Mouse (Mus musculus) C2C12 (cell line): ENCODE data around the gene Gm4724. TPM values are rescaled to one million over a fixed set of nuclear protein-coding genes. Genes with fewer than 3 reads are reported as not detected.
"Not testable (repeated sequence)": the region's sequence is repeated elsewhere in the genome, so short reads cannot be mapped to it uniquely, and the experiment has no call there.

Experiments used
- H3K27me3 ChIP-seq: one replicate; pipeline ENCODE4 v1.6.1; 2011; ENCODE audit not compliant: control insufficient read depth, insufficient read depth, insufficient read length
- H3K36me3 ChIP-seq: one replicate; pipeline ENCODE4 v1.6.1; 2011; ENCODE audit not compliant: control insufficient read depth, insufficient read depth
- H3K4me3 ChIP-seq: one replicate; pipeline ENCODE4 v1.5.1; 2011; ENCODE audit warnings: mild to moderate bottlenecking, control low read depth; ENCODE audit not compliant: poor library complexity, insufficient read depth, severe bottlenecking
- H3K79me2 ChIP-seq: one replicate; pipeline ENCODE4 v1.6.1; 2011; ENCODE audit not compliant: control insufficient read depth, insufficient read depth
- H3K79me3 ChIP-seq: one replicate; pipeline ENCODE4 v1.6.1; 2011; ENCODE audit warnings: low read depth, control low read depth
- H3ac ChIP-seq: one replicate; pipeline ENCODE3; 2011; ENCODE audit warnings: low read depth; ENCODE audit not compliant: control insufficient read depth, insufficient read length
- long read RNA-seq, 2 experiments: library from polyadenylated mRNA; unstranded; transcript quantifications; one replicate each; pipeline ENCODE4 v2.0.0; 2019 to 2020
- polyA plus RNA-seq: library from polyadenylated mRNA; unstranded; fragments of >200 nt; fragmentation: generic; extraction: Trizol; gene quantifications from one replicate; pipeline ENCODE4 v1.2.1, GENCODE M21; 2012; ENCODE audit warnings: missing spikeins

Gm4724 gene
- 8.2 TPM for polyA plus RNA-seq
- long read RNA-seq, experiment 1, transcript Gm4724-203 (4 exons, 1,198 nt) = major isoform, 7 of 9 reads
- long read RNA-seq, experiment 1, partial matches to known transcripts = 0 of 9 reads
- long read RNA-seq, experiment 1, other reads (novel, unspliced or antisense) = 2 of 9 reads
- long read RNA-seq, experiment 2, transcript Gm4724-203 (4 exons, 1,198 nt) = major isoform, 8 of 14 reads
- long read RNA-seq, experiment 2, partial matches to known transcripts = 0 of 14 reads
- long read RNA-seq, experiment 2, other reads (novel, unspliced or antisense) = 4 of 14 reads

DNA sequence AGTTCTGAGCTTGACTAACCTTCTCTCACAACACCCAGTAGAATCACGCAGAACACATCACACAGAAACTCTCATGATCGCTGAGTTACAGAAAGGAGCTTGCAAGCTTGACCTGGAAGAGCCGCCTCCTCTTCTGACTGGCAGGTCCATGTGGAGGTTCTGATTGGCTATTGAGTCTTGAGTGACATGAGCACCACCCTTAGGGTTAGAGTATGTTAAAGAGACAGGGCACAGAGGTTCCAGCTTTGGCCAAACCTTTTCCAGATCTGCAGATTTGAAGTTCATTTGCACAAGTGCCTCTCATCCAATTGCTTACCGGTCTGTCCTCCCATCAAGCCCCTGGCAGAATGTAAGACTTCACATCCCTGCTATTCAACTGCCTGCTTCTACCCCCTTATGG is at the start of gene Gm4724:
Gene Gm4724 (minus strand): TSS at position 101 of the 400 bp plus-strand sequence.
- not testable (repeated sequence) for H3K36me3 ChIP-seq, H3K79me2 ChIP-seq, H3K4me3 ChIP-seq, H3ac ChIP-seq, H3K27me3 ChIP-seq, H3K79me3 ChIP-seq

DNA sequence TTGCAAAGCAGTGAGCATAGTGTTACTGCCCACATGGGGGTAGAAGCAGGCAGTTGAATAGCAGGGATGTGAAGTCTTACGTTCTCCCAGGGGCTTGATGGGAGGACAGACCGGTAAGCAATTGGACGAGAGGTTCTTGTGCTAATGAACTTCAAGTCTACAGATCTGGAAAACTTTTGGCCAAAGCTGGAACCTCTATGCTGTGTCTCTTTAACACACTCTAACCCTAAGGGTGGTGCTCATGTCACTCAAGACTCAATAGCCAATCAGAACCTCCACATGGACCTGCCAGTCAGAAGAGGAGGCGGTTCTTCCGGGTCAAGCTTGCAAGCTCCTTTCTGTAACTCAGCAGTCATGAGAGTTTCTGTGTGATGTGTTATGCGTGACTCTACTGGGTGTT is 34.1 kb upstream of the Gm4724 start, which contains the start of gene Zfp965:
Gene Zfp965 (plus strand): TSS at position 301 of the 400 bp plus-strand sequence.
- H3K36me3 ChIP-seq, H3K79me2 ChIP-seq, H3ac ChIP-seq, H3K79me3 ChIP-seq, H3K4me3 ChIP-seq, H3K27me3 ChIP-seq: not testable (repeated sequence)

Other genes starting within 250 kb of the Gm4724 start
- 5.6 TPM for gene Gm14391, start 228.9 kb downstream of the Gm4724 start, polyA plus RNA-seq
- gene Gm14440, start 160.7 kb downstream of the Gm4724 start, polyA plus RNA-seq = not detected
- 1.9 TPM for gene Gm4631, start 97.6 kb downstream of the Gm4724 start, polyA plus RNA-seq
- 0.89 TPM for gene Zfp968, start 63.4 kb downstream of the Gm4724 start, polyA plus RNA-seq
- gene Zfp965, start 34.2 kb upstream of the Gm4724 start, polyA plus RNA-seq = 9.1 TPM
- gene Gm11007, start 208.2 kb upstream of the Gm4724 start, polyA plus RNA-seq = not detected